Mouse (Mus musculus) urinary bladder, postnatal 36 days (tissue): ENCODE measurements at regions not wholly inside any gene's neighbourhood (a gene's known extent, or its start where the extent isn't known, plus 50 kb on each side); places are given as distances from the start of the nearest gene placed in this dataset.
A peak's percentile ranks its signal among the peaks of the same experiment; 100 is the strongest.
"Not testable (repeated sequence)": the region's sequence is repeated elsewhere in the genome, so short reads cannot be mapped to it uniquely, and the experiment has no call there.

Experiments
- DNase-seq, 2 experiments: peaks; one replicate each; pipeline ENCODE4 v3.0.0; 2022; ENCODE audit warnings: low spot score in 2 of 2, mixed read lengths in 1 of 2

DNA sequence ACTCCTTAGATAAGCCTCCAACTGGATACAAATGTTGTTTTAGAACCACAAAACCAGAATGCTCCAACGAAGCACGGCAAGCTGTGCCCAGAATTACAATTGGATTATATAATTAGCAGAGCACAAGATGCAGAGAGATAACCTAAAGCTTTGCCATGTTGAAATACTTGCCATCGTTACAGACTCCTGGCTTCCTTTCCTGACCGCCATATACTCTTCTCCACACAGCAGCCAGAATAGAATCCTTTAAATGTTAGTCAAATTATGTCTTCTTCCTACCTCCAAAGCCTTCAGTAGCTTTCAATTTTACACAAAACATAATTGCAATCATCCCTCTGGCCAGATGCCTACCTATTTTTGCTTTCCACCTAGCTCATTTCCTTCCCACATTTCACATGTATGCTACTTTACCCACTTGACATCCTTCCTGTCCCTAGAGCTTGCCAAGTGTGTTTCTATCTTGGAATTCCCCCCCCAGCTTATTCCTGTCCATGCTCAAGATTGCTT is 52.8 kb upstream of the G2e3 start:
- DNase-seq, result no peak

- DNase-seq, result no peak
Measured at GRCm38 (mm10) chr12:51278358-51278757, 69.5 kb upstream of the G2e3 start.

DNA sequence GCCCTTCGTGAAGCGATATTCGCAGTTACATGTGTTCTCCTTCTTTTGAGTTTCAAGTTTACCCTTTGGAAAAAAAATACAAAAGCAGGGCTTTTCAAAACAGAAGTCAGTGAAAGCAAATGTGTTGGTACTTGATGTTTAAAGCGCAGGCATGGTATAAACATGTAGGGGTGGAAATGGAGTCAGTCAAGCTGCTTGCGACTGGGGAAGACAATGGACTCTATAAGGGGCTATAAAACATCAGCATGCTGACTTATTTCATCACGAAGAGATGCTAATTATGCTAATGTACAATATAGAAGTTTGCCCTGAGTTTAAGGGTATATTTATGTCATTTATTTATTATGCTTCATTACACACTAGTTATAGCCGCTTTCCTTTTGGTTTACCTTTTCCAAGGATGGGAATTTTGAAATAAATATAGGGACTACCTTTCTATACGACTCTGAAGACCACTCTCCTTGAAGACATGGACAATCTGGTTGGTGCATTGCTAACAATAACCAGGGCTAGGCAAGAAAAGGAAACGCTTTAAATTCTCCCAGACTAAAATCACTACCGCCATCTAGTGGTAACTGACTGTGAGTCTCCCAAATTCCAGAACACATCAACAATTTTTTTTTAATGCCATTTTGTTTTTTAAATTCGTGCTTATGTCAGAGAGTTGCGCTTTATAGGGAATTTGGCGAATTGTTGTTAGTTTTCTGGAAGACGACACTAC is 71.9 kb upstream of the G2e3 start:
- no peak for DNase-seq

GRCm38 (mm10) chr12:51273486-51273885 is 74.4 kb upstream of the G2e3 start:
- peak in 1 of 2 experiments; percentile 23 for DNase-seq

- DNase-seq, result no peak
Measured at GRCm38 (mm10) chr12:51242839-51243238, 105.0 kb upstream of the G2e3 start.

- DNase-seq, result no peak
Measured at GRCm38 (mm10) chr12:51241131-51241781, 106.6 kb upstream of the G2e3 start.

- DNase-seq, result no peak
Measured at GRCm38 (mm10) chr12:51211691-51212090, 136.2 kb upstream of the G2e3 start.

GRCm38 (mm10) chr12:51196289-51196688 is 151.6 kb upstream of the G2e3 start:
- no peak for DNase-seq

- peak in 1 of 2 experiments; percentile 6 for DNase-seq
Measured at GRCm38 (mm10) chr12:51195136-51195535, 152.7 kb upstream of the G2e3 start.

DNA sequence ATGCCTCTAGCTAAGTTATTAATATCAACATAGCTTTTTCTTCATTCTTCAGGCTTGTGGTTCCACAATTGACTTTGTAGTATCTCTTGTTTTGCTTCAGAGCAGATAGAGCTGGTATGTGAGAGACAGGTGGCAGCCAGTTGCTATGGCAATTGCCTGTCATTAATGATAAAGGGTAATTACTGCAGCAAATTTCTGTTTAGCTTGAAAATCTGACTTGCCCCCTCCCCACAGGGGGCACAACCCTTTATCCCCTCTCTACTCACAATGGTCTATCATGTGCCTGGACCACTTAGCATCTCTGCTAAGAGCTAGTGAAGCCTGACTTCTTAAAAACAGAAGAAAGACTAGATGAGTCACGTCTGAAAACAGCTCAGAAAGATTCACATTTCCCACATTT is 157.1 kb upstream of the G2e3 start:
- DNase-seq, result no peak

GRCm38 (mm10) chr12:51190186-51190585 is 157.7 kb upstream of the G2e3 start:
- DNase-seq, result no peak

DNA sequence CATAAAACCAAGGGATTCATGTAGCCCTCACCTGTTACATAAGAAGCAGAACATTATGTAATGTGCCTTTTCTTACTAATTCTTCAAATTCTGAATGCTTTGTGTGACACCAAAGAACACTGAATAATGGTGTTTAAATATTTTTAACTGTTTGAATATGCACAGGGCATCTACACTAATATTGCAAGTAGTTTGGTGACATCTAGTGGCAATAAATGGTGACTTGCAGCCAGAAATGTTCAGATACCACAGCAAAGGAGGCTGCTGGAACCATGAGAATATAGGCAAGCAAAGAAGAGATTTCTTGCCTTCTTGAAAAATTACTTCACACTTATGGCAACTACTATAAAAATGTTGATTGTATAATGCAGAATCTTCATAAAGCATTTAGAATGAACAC is 159.6 kb upstream of the G2e3 start:
- no peak for DNase-seq

DNA sequence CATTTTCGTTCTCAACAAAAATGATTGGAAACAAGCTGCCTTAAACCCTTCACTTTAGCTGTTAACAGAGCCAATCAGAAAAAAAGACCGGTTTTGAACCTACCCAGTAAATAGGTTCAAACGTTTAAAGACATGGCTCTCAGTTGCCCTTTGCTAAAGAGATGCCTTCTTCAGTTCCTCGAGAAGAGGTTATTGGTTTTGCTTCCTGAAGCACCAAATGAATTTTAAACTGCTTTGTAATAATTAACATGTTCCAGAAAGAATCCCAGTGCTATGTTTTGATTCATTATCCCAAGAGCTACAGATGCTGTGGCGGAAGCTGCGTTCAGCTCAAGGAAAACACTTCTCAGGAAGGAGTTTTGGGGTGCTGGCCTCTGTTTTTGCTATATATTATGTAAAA is 160.1 kb upstream of the G2e3 start:
- DNase-seq, result no peak

DNA sequence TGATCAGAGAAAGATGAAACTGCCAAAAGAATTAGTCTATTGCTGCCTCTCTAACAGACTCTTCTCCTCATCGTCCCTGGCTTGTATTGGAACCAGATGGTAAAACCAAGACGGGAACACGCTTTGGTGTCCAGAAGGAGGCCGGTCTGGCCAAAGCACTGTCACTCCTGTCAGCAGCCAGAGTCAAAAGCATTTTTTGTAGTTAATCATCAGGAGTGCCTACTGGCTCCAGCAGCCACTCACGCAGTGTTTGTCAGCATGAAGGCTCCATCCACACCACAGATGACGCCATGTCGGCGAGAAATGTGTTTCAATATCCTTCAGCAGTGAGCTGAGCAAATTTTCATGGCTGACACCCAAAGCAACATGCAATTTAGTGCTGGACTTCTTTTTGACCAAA is 162.1 kb upstream of the G2e3 start:
- no peak for DNase-seq

- DNase-seq, result no peak
Measured at GRCm38 (mm10) chr12:51174906-51175756, 172.7 kb upstream of the G2e3 start.

- no peak for DNase-seq
Measured at GRCm38 (mm10) chr12:51165186-51165585, 182.7 kb upstream of the G2e3 start.

DNA sequence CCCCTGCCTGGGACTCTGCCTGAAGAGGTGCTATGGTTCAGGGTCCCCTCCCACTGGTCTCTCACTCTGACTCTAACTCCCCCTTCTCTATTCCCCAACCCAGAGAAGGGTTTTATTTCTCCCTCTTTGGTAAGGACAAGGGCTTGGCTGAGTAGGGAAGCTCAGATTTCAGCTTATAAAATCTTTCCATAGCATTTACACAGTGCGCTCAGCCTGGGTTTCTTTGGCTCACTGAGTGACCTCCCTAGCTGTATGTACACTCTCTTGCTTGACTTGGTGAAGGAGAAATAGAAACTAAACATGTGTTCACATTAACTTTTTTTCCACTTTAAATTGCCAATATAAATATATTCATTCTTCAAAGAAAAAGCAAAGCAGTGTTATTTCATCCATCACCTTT is 186.9 kb upstream of the G2e3 start:
- no peak for DNase-seq

DNA sequence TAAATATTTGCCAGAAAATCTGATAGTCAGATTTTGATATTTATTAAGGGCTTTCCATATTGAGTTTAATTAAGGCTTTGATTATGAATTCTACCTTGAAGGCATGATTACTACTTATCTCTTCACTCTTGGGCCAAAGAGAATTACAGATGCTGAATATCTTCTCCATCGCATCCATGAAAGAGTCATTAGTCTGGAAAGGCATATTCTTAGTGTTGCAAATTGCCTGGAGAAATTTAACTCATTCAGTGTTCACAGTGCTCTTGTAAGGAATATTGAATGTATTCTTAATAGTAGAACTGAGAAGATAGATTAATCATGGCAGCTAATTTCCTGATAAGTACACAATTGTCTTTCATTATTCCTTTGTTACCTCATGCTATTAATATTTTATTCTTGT is 187.7 kb upstream of the G2e3 start:
- DNase-seq, result no peak

DNA sequence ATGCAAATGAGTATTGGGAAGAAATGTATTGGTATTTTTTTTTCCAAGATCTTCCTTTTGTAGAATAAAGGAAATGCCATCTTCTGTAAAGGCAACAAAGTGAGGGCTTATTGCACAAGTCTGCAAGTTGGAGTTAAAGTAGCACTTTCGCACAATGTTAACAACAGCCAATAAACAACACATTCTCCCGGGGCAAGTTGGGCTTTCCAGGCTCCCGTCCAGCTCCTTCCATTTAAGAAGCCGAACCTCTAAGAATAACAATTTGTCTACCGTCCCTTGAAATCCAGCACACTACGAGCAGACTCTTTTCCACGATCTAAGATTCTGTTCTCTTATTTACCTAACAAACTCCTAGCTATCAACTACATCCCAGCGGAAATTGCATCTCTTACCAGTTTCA is 199.9 kb upstream of the G2e3 start:
- DNase-seq, result no peak

DNA sequence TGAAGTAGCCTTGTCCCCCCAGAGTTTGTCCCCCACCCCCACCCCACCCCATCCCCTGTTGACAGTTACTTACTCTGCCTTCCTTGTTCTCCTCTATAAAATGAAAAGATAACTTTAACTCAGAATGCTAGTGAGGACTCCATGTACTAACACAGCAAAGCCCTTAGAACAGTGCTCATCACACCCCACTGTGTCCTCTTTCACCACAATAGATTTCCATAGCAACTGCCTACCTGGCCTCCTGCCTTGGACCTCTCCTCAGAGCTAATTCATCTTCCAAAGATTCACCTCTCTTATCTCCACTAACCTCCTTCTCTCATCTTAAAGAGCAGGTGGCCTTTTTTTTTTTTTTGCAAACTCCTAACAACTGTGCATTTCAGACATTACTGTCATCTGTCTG is 204.0 kb upstream of the G2e3 start:
- no peak for DNase-seq

- DNase-seq, result no peak
Measured at GRCm38 (mm10) chr12:51143196-51143595, 204.7 kb upstream of the G2e3 start.

GRCm38 (mm10) chr12:51133676-51134075 is 214.2 kb upstream of the G2e3 start:
- DNase-seq, result not testable (repeated sequence)
